Mouse (Mus musculus) kidney, embryonic 14.5 days (tissue): ENCODE data around the gene Chd6. TPM values are rescaled to one million over a fixed set of nuclear protein-coding genes. Genes with fewer than 3 reads are reported as not detected.

Source experiments
- ATAC-seq: fragments of 200-750 bp; cut with Nextera tagmentation; 2 replicates; pipeline ENCODE4 v1.8.0; 2017; ENCODE audit warnings: moderate number of reproducible peaks, mild to moderate bottlenecking, moderate TSS enrichment, moderate library complexity; ENCODE audit not compliant: low FRiP score, low TSS enrichment
- H3K27ac ChIP-seq: fragments of 300-500 bp; sonication (generic); 2 replicates; pipeline ENCODE4 v1.5.1; 2014; ENCODE audit warnings: low read depth, mild to moderate bottlenecking, low read length, moderate library complexity, mixed read lengths
- H3K27me3 ChIP-seq: fragments of 300-500 bp; sonication (generic); 2 replicates; pipeline ENCODE4 v1.6.1; 2014; ENCODE audit warnings: mild to moderate bottlenecking, low read length; ENCODE audit not compliant: control insufficient read depth, insufficient read depth
- H3K36me3 ChIP-seq: fragments of 300-500 bp; sonication (generic); 2 replicates; pipeline ENCODE4 v1.6.1; 2014; ENCODE audit warnings: low read length, mixed read lengths; ENCODE audit not compliant: control insufficient read depth, insufficient read depth
- H3K4me1 ChIP-seq: fragments of 300-500 bp; sonication (generic); 2 replicates; pipeline ENCODE4 v1.6.1; 2014; ENCODE audit warnings: low read length, mixed read lengths; ENCODE audit not compliant: control insufficient read depth, insufficient read depth
- H3K4me2 ChIP-seq: fragments of 300-500 bp; sonication (generic); replicated peaks from 2 replicates; pipeline ENCODE4 v1.6.1; 2014; ENCODE audit warnings: low read depth, mild to moderate bottlenecking, low read length
- H3K4me3 ChIP-seq: fragments of 300-500 bp; sonication (generic); 2 replicates; pipeline ENCODE4 v1.5.1; 2014; ENCODE audit warnings: mild to moderate bottlenecking, low read length
- H3K9ac ChIP-seq: fragments of 300-500 bp; sonication (generic); 2 replicates; pipeline ENCODE4 v1.6.1; 2014; ENCODE audit warnings: low read depth, mild to moderate bottlenecking, low read length, moderate library complexity
- H3K9me3 ChIP-seq: fragments of 300-500 bp; sonication (generic); 2 replicates; pipeline ENCODE4 v1.6.1; 2016; ENCODE audit warnings: low read length; ENCODE audit not compliant: control insufficient read depth
- WGBS: fragments of 180-500 bp; shearing (Covaris S2); extraction: QIAGEN DNeasy Blood & Tissue Kit; methylation state at CpG from one replicate; pipeline ENCODE4 v1.1.7; 2014; 5-methylcytosine and 5-hydroxymethylcytosine counted together
- polyA plus RNA-seq: library from polyadenylated mRNA; unstranded; fragments of >200 nt; fragmentation: Nextera tagmentation; extraction: Ambion mirVana; gene quantifications from 2 replicates; pipeline ENCODE4 v1.2.1, GENCODE M21; 2014

Gene Chd6
- polyA plus RNA-seq, 1 experiment from 2014 or later = 41.4 TPM

- Histone ChIP-seq H3K4me3 (no peak overlapping the region), H3K9ac (no peak overlapping the region), H3K4me2 (no peak overlapping the region), H3K27ac (no peak overlapping the region), H3K9me3 (no peaks in the 10 kb centered on the region), H3K36me3 (peaks cover 32% of the 10 kb centered on the region), H3K4me1 (0 out of 2 replicates have a peak, but pooled peaks cover 4% of the 10 kb centered on the region), H3K27me3 (no peaks in the 10 kb centered on the region)
- ATAC-seq = no peak
- 37% methylated on average over 6 of the region's 6 CpGs for WGBS
Measured at GRCm38 (mm10) chr2:161049426-161049825, 59.4 kb downstream of the Chd6 start.

- no peak for ATAC-seq
- H3K27me3 ChIP-seq = no peaks in the 10 kb centered on the region
- no peak overlapping the region for H3K9ac ChIP-seq
- 0 out of 2 replicates have a peak, but pooled peaks cover 4% of the 10 kb centered on the region for H3K4me1 ChIP-seq
- no peaks in the 10 kb centered on the region for H3K9me3 ChIP-seq
- H3K4me3 ChIP-seq = no peak overlapping the region
- peaks cover 36% of the 10 kb centered on the region for H3K36me3 ChIP-seq
- no peak overlapping the region for H3K27ac ChIP-seq
- no peak overlapping the region for H3K4me2 ChIP-seq
- 87% methylated on average over 8 of the region's 8 CpGs for WGBS
Measured at GRCm38 (mm10) chr2:161044492-161045201, 64.2 kb downstream of the Chd6 start.

- no peak for ATAC-seq
- WGBS = 74% methylated on average over 3 of the region's 3 CpGs
Measured at GRCm38 (mm10) chr2:161042874-161043273, 66.0 kb downstream of the Chd6 start.

GRCm38 (mm10) chr2:161040743-161041142 lies 68.1 kb downstream of the Chd6 start:
- Histone ChIP-seq H3K36me3 (peaks cover 62% of the 10 kb centered on the region), H3K9ac (no peak overlapping the region), H3K9me3 (no peaks in the 10 kb centered on the region), H3K4me3 (no peak overlapping the region), H3K27ac (no peak overlapping the region), H3K4me1 (no peaks in the 10 kb centered on the region), H3K27me3 (no peaks in the 10 kb centered on the region), H3K4me2 (no peak overlapping the region)
- WGBS = 82% methylated on average over 4 of the region's 4 CpGs
- no peak for ATAC-seq

More at GRCm38 (mm10) chr2:161042874-161043273, 66.0 kb downstream of the Chd6 start:
- Histone ChIP-seq H3K36me3 (peaks cover 47% of the 10 kb centered on the region), H3K9me3 (no peaks in the 10 kb centered on the region), H3K27me3 (no peaks in the 10 kb centered on the region), H3K4me3 (no peak overlapping the region), H3K27ac (no peak overlapping the region), H3K9ac (no peak overlapping the region), H3K4me1 (no peaks in the 10 kb centered on the region), H3K4me2 (no peak overlapping the region)

GRCm38 (mm10) chr2:161037766-161038165 lies 71.1 kb downstream of the Chd6 start:
- no peak overlapping the region for H3K4me3 ChIP-seq
- H3K4me2 ChIP-seq = no peak overlapping the region
- WGBS = 94% methylated on average over 3 of the region's 3 CpGs
- H3K27ac ChIP-seq = no peak overlapping the region
- no peaks in the 10 kb centered on the region for H3K4me1 ChIP-seq
- no peaks in the 10 kb centered on the region for H3K27me3 ChIP-seq
- H3K9me3 ChIP-seq = no peaks in the 10 kb centered on the region
- H3K9ac ChIP-seq = no peak overlapping the region
- ATAC-seq = no peak
- H3K36me3 ChIP-seq = peaks cover 65% of the 10 kb centered on the region

GRCm38 (mm10) chr2:161033141-161033540 lies 75.7 kb downstream of the Chd6 start:
- peaks cover 53% of the 10 kb centered on the region for H3K36me3 ChIP-seq
- H3K9ac ChIP-seq = no peak overlapping the region
- H3K4me2 ChIP-seq = no peak overlapping the region
- no peak overlapping the region for H3K4me3 ChIP-seq
- no peak overlapping the region for H3K27ac ChIP-seq
- H3K27me3 ChIP-seq = no peaks in the 10 kb centered on the region
- H3K4me1 ChIP-seq = no peaks in the 10 kb centered on the region
- H3K9me3 ChIP-seq = no peaks in the 10 kb centered on the region
- ATAC-seq = no peak

- 85% methylated on average over 7 of the region's 7 CpGs for WGBS
- Histone ChIP-seq H3K4me1 (no peaks in the 10 kb centered on the region), H3K27me3 (no peaks in the 10 kb centered on the region), H3K27ac (no peak overlapping the region), H3K36me3 (peaks cover 51% of the 10 kb centered on the region), H3K4me2 (no peak overlapping the region), H3K4me3 (no peak overlapping the region), H3K9me3 (no peaks in the 10 kb centered on the region), H3K9ac (no peak overlapping the region)
- ATAC-seq = no peak
Measured at GRCm38 (mm10) chr2:161032394-161032793, 76.5 kb downstream of the Chd6 start.

- H3K27me3 ChIP-seq = no peaks in the 10 kb centered on the region
- no peak overlapping the region for H3K9ac ChIP-seq
- H3K36me3 ChIP-seq = peaks cover 79% of the 10 kb centered on the region
- no peaks in the 10 kb centered on the region for H3K9me3 ChIP-seq
- no peak overlapping the region for H3K4me3 ChIP-seq
- no peak overlapping the region for H3K27ac ChIP-seq
- H3K4me1 ChIP-seq = no peaks in the 10 kb centered on the region
- ATAC-seq = no peak
- 86% methylated on average over 1 of the region's 1 CpGs for WGBS
- no peak overlapping the region for H3K4me2 ChIP-seq
Measured at GRCm38 (mm10) chr2:161024606-161025005, 84.3 kb downstream of the Chd6 start.

GRCm38 (mm10) chr2:161017913-161018312 lies 91.0 kb downstream of the Chd6 start:
- no peaks in the 10 kb centered on the region for H3K27me3 ChIP-seq
- H3K27ac ChIP-seq = no peak overlapping the region
- H3K4me3 ChIP-seq = no peak overlapping the region
- no peak overlapping the region for H3K9ac ChIP-seq
- ATAC-seq = no peak
- no peaks in the 10 kb centered on the region for H3K4me1 ChIP-seq
- no peaks in the 10 kb centered on the region for H3K9me3 ChIP-seq
- WGBS = 58% methylated on average over 4 of the region's 4 CpGs
- H3K36me3 ChIP-seq = peaks cover 85% of the 10 kb centered on the region
- no peak overlapping the region for H3K4me2 ChIP-seq
